Mouse (Mus musculus) kidney, postnatal 0 days (tissue): ENCODE results near the gene Kiss1r. TPM values are rescaled to one million over a fixed set of nuclear protein-coding genes. Genes with fewer than 3 reads are reported as not detected.

Source experiments
- ATAC-seq: fragments of 200-750 bp; cut with Nextera tagmentation; replicated peaks from 2 replicates; pipeline ENCODE4 v1.8.0; 2017; ENCODE audit warnings: low read depth, moderate number of reproducible peaks, moderate TSS enrichment, moderate library complexity; ENCODE audit not compliant: low FRiP score
- DNase-seq: peaks from one replicate; pipeline ENCODE4 v3.0.0-alpha.2; 2016; ENCODE audit warnings: low spot score
- H3K27ac ChIP-seq: fragments of 300-500 bp; sonication (generic); 2 replicates; pipeline ENCODE4 v1.5.1; 2014; ENCODE audit warnings: mild to moderate bottlenecking
- H3K27me3 ChIP-seq: fragments of 300-500 bp; sonication (generic); 2 replicates; pipeline ENCODE4 v1.6.1; 2014; ENCODE audit warnings: low read length, mixed read lengths; ENCODE audit not compliant: insufficient read depth
- H3K36me3 ChIP-seq: fragments of 300-500 bp; sonication (generic); 2 replicates; pipeline ENCODE4 v1.6.1; 2014; ENCODE audit warnings: low read length, mixed read lengths; ENCODE audit not compliant: insufficient read depth
- H3K4me1 ChIP-seq: fragments of 300-500 bp; sonication (generic); replicated peaks from 2 replicates; pipeline ENCODE4 v1.6.1; 2014; ENCODE audit warnings: antibody characterized with exemption, low read length, mixed read lengths; ENCODE audit not compliant: insufficient read depth
- H3K4me2 ChIP-seq: fragments of 300-500 bp; sonication (generic); 2 replicates; pipeline ENCODE4 v1.6.1; 2014; ENCODE audit warnings: mild to moderate bottlenecking, low read length, moderate library complexity, mixed read lengths
- H3K4me3 ChIP-seq: fragments of 300-500 bp; sonication (generic); replicated peaks from 2 replicates; pipeline ENCODE4 v1.5.1; 2014; ENCODE audit warnings: low read depth, low read length
- H3K9ac ChIP-seq: fragments of 300-500 bp; sonication (generic); 2 replicates; pipeline ENCODE4 v1.6.1; 2014; ENCODE audit warnings: low read depth, low read length
- H3K9me3 ChIP-seq: fragments of 300-500 bp; sonication (generic); replicated peaks from 2 replicates; pipeline ENCODE4 v1.6.1; 2016; ENCODE audit warnings: low read length, inconsistent platforms, mixed read lengths
- CTCF ChIP-seq: IDR thresholded peaks from 2 replicates; pipeline ENCODE4 v1.5.1; 2016; ENCODE audit warnings: antibody characterized with exemption, low read depth, mild to moderate bottlenecking, moderate library complexity
- WGBS: fragments of 180-500 bp; shearing (Covaris S2); extraction: QIAGEN DNeasy Blood & Tissue Kit; methylation state at CpG from one replicate; pipeline ENCODE4 v1.1.7; 2014; 5-methylcytosine and 5-hydroxymethylcytosine counted together
- polyA plus RNA-seq: library from polyadenylated mRNA; unstranded; fragments of >200 nt; fragmentation: Nextera tagmentation; extraction: Ambion mirVana; gene quantifications from 2 replicates; pipeline ENCODE4 v1.2.1, GENCODE M21; 2015

Gene Kiss1r
- polyA plus RNA-seq: 1.6 and 1.8 TPM in 2 replicates

DNA sequence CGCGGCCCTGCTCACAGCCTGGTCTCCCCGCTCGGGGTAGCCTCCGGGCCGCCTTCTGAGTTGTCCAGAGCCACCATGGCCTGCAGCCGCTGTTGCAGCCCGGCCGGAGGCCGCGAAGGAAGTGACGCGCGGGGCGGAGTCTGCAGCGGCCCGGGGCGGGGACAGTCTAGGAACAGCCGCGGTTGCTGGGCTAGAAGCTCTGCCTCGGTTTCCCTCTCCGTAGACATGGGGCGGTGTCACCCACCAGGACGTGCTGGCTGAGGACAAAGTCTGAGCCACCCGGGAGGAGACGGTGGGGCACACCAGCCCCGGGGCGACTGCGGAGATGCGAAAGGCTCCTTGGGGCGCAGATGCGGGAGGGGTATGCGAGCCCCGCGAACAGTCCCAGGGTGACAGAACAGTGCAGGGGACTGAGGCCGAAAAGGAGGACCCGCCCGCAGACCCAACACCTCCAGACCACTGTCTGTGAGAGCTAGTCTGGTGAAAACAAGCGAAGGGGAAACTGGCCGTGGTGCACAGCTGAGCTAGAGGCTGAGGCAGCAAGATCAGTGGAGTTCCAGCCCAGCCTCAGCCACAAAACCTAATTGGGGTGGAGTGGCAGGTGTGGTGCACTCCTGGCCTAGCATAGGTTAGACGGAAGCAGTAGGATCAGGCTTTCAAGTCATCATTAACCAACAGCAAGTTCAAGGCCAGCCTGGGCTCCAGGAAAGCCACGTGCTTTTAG lies at the start of gene Kiss1r:
Gene Kiss1r, plus strand, starts transcription at position 164 of the 724 bp plus-strand sequence.
- Histone ChIP-seq H3K4me1 (peaks cover 28% of the 10 kb centered on the region), H3K9ac (peak within 1 kb of the TSS; percentile 90), H3K9me3 (no peaks in the 10 kb centered on the region), H3K4me3 (peak within 1 kb of the TSS; percentile 82), H3K4me2 (peak within 1 kb of the TSS; percentile 94), H3K36me3 (0 out of 2 replicates have a peak, but pooled peaks cover 3% of the 10 kb centered on the region), H3K27ac (peak within 1 kb of the TSS; percentile 77), H3K27me3 (peaks cover 37% of the 10 kb centered on the region)
- 2% methylated on average over 42 of the region's 42 CpGs for WGBS
- TF ChIP-seq CTCF: no peak
- peak; percentile 91 for DNase-seq
- peak; percentile 76 for ATAC-seq

GRCm38 (mm10) chr10:79871845-79872244 lies 44.9 kb upstream of the Kiss1r start:
- no peak for ATAC-seq
- no peak for DNase-seq
- Histone ChIP-seq H3K4me3 (no peak overlapping the region), H3K36me3 (0 out of 2 replicates have a peak, but pooled peaks cover 3% of the 10 kb centered on the region), H3K27ac (no peak overlapping the region), H3K27me3 (no peaks in the 10 kb centered on the region), H3K9me3 (no peaks in the 10 kb centered on the region), H3K4me2 (no peak overlapping the region), H3K4me1 (peaks cover 11% of the 10 kb centered on the region; the same call in 1 of the 2 replicates), H3K9ac (no peak overlapping the region)
- 95% methylated on average over 8 of the region's 8 CpGs for WGBS
- no peak for TF ChIP-seq CTCF

DNA sequence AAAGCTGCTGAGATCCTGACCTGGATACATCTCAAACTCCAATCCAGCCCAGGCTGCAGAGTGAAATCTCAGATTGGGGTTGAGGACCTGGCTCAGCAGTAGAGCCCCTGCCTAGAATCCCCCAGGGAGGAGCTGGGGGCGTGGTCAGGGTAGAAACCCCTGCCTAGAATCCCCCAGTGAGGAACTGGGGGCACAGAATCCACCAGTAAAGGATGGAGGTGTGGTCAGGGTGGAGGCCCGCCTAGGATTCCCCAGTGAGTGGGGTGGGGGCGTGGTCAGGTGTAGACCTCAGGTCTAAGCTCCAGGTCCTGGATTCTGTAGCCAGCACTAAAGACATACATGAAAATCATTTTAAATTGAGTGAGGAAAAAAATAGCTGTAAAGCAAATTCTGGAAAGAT lies 43.9 kb upstream of the Kiss1r start:
- peaks cover 18% of the 10 kb centered on the region for H3K4me1 ChIP-seq
- H3K4me3 ChIP-seq: 0 out of 2 replicates have a peak overlapping the region, but pooled peaks have one; percentile 7
- 0 out of 2 replicates have a peak, but pooled peaks cover 3% of the 10 kb centered on the region for H3K36me3 ChIP-seq
- H3K27ac ChIP-seq: no peak overlapping the region
- no peaks in the 10 kb centered on the region for H3K9me3 ChIP-seq
- WGBS: 53% methylated on average over 3 of the region's 3 CpGs
- H3K9ac ChIP-seq: no peak overlapping the region
- peak overlapping the region; percentile 97; the same call in 1 of the 2 replicates for H3K4me2 ChIP-seq
- DNase-seq (no peak), ATAC-seq (no peak)
- no peaks in the 10 kb centered on the region for H3K27me3 ChIP-seq
- TF ChIP-seq CTCF: no peak

- 0 out of 2 replicates have a peak, but pooled peaks cover 3% of the 10 kb centered on the region for H3K36me3 ChIP-seq
- peak overlapping the region; percentile 79 for H3K9ac ChIP-seq
- H3K4me2 ChIP-seq: peak overlapping the region; percentile 97
- ATAC-seq (no peak), DNase-seq (no peak)
- TF ChIP-seq CTCF: no peak
- H3K4me3 ChIP-seq: peak overlapping the region; percentile 69; the same call in 1 of the 2 replicates
- H3K9me3 ChIP-seq: no peaks in the 10 kb centered on the region
- H3K27me3 ChIP-seq: no peaks in the 10 kb centered on the region
- no peak overlapping the region for H3K27ac ChIP-seq
- WGBS: 11% methylated on average over 6 of the region's 6 CpGs
- H3K4me1 ChIP-seq: peaks cover 21% of the 10 kb centered on the region
Observed at GRCm38 (mm10) chr10:79873313-79873712, 43.5 kb upstream of the Kiss1r start.

- no peak for TF ChIP-seq CTCF
- H3K4me2 ChIP-seq: peak overlapping the region; percentile 97
- peaks cover 21% of the 10 kb centered on the region for H3K4me1 ChIP-seq
- no peaks in the 10 kb centered on the region for H3K27me3 ChIP-seq
- H3K27ac ChIP-seq: peak overlapping the region; percentile 50; the same call in 1 of the 2 replicates
- 3% methylated on average over 26 of the region's 26 CpGs for WGBS
- H3K9ac ChIP-seq: peak overlapping the region; percentile 79
- peak overlapping the region; percentile 69 for H3K4me3 ChIP-seq
- ATAC-seq (no peak), DNase-seq (no peak)
- 0 out of 2 replicates have a peak, but pooled peaks cover 3% of the 10 kb centered on the region for H3K36me3 ChIP-seq
- no peaks in the 10 kb centered on the region for H3K9me3 ChIP-seq
Observed at GRCm38 (mm10) chr10:79873715-79874289, 43.0 kb upstream of the Kiss1r start.

DNA sequence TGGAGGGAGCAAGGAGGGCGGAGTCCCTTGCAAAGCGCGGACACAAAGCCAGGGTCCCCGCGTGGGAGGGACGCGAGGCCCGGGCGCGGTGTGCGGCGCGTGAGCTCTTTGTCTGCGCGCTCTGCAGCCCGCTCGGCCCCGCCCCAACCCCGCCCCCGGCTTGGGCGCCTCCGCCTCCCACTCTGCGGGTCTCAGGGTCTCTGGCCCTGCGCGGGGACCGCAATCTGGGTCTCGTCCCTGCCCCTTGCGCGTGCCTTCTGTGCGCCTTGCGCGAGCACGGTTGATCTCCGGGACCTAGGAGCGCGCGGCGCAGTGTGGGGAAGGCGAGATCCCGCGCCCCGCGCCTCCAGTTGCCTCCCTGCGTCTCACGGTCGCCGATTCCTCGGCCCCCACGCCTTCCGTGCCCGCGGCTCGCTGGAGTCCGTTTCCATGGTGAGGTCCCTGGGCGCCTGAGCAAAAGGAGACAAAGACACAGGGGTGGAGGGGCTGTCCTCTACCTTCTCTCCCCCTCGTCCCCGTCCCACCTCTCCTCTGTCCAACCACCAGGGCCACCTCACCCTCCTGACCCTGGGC lies 42.4 kb upstream of the Kiss1r start, which contains the start of the genes Prtn3 and Plppr3:
Gene Prtn3, plus strand, starts transcription at position 187 of the 573 bp plus-strand sequence.
Gene Plppr3, minus strand, starts transcription at position 345 of the 573 bp plus-strand sequence.
- no peaks in the 10 kb centered on the region for H3K27me3 ChIP-seq
- peak within 1 kb of the TSS; percentile 97 for H3K4me2 ChIP-seq
- DNase-seq (peak; percentile 69), ATAC-seq (peak; percentile 59)
- 1% methylated on average over 56 of the region's 57 CpGs for WGBS
- H3K4me1 ChIP-seq: peaks cover 23% of the 10 kb centered on the region
- H3K9ac ChIP-seq: peak within 1 kb of the TSS; percentile 79
- peak within 1 kb of the TSS; percentile 69 for H3K4me3 ChIP-seq
- TF ChIP-seq CTCF: no peak
- H3K27ac ChIP-seq: peak within 1 kb of the TSS; percentile 50; the same call in 1 of the 2 replicates
- no peaks in the 10 kb centered on the region for H3K9me3 ChIP-seq
- H3K36me3 ChIP-seq: 0 out of 2 replicates have a peak, but pooled peaks cover 3% of the 10 kb centered on the region
